Mouse (Mus musculus) embryonic fibroblast, embryonic 13.5 days (primary cell): Measurements from ENCODE around the gene Dynlt1c.
"Not testable (repeated sequence)": the region's sequence is repeated elsewhere in the genome, so short reads cannot be mapped to it uniquely, and the experiment has no call there.

Experiments used
- CTCF ChIP-seq: IDR thresholded peaks from 2 replicates; pipeline ENCODE4 v1.5.1; 2011; ENCODE audit warnings: mild to moderate bottlenecking, control low read depth, low read length, moderate library complexity, borderline replicate concordance; ENCODE audit not compliant: insufficient read depth
- POLR2A ChIP-seq: IDR thresholded peaks from 2 replicates; pipeline ENCODE4 v1.6.1; 2011; ENCODE audit warnings: low read depth, mild to moderate bottlenecking, control low read depth, low read length, moderate library complexity

- TF ChIP-seq POLR2A, CTCF: not testable (repeated sequence)
These were observed 29.3 kb upstream of the Dynlt1c start for GRCm38 (mm10) chr17:6572202-6572601.
